Mouse (Mus musculus) neural tube, embryonic 10.5 days (tissue): ENCODE data around the gene Zfp583.
"Not testable (repeated sequence)": the region's sequence is repeated elsewhere in the genome, so short reads cannot be mapped to it uniquely, and the experiment has no call there.

Source experiments
- DNase-seq: peaks from one replicate; pipeline ENCODE4 v3.0.0-alpha.2; 2017; ENCODE audit warnings: low spot score; ENCODE audit errors: extremely low spot score

Zfp583 gene

DNA sequence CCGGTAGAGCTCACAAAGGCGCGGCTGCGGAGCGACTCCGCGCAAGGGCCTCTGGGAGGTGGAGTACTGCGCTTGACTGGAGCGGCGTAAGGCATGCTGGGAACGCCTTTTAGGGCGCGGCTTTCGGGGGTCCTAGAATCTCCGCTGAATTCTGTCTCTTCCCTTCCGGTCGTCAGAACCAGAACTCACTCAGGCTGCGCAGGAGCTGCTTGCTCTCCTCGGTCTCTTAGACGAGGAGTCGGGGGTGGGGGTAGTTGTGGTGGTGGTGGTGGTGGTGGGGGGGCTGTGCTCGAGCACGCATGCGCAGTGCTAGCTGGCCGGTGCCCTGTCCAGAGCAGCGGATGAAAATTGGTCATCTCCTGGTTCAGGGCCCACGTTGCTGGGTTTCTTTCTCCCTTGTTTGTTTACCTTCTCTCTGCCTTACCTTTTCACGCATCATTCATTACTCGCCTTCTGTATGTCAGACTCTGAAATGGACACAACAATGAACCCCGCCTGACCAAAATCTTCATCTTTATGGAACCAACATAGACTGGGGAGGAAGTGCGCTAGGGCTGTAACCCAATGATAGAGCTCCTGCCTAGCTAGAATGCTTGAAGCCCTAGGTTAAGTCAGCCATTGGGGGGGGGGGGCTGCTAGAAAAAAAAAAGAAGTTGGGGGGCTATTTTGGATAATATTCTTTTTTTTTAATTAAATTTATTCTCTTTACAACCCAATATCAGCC, at the start of gene Zfp583:
Zfp583 (minus strand) TSS at position 53 of the 724 bp plus-strand sequence.
- peak; percentile 82 for DNase-seq

DNA sequence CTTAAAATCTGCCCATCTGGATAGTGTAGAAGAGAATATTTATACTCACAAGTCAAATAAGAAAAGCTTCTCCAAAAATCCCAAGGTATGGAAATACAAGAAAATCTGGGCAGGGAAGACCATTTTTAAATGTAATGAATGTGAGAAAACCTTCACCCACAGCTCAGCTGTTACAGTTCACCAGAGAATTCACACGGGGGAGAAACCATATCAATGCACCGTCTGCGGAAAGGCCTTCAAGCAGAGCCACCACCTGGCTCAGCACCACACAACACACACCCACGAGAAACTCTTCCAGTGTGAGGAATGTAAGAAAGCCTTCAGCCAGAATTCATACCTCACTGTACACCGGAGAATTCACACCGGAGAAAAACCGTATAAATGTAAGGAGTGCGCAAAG, 47.4 kb upstream of the Zfp583 start:
- DNase-seq = no peak

DNA sequence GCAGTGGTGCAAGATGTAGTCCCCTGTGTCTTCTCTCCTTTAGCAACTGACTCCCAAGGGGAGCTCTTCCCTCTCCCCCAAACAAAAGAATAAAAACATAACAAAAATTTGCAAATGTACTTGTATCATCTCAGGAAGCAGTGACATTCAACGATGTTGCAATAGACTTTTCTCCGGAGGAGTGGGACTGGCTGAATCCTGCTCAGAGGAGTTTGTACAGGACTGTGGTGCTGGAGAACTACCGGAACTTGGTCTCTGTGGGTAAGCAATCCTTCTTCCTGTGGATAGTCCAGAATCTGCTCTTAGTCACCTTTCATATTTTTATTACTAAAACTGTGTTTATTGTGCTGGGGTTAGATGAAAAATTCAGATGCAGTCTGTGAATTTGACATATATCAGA, 41.9 kb upstream of the Zfp583 start:
- DNase-seq = no peak

DNA sequence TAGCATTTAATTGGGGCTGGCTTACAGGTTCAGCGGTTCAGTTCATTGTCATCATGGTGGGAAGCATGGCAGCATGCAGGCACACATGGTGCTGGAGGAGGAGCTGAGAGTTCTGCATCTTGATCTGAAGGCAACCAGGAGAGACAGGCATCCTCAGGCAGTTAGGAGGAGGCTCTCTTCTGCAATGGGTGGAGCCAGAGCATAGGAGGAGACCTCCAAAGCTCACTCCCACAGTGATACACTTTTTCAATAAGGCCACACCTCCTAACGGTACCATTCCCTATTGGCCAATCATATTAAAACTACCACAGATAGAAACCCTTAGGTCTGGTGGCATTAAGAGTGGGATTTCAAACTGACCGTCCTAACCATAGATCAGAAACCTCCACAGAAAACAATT, 38.4 kb upstream of the Zfp583 start:
- DNase-seq = no peak

DNA sequence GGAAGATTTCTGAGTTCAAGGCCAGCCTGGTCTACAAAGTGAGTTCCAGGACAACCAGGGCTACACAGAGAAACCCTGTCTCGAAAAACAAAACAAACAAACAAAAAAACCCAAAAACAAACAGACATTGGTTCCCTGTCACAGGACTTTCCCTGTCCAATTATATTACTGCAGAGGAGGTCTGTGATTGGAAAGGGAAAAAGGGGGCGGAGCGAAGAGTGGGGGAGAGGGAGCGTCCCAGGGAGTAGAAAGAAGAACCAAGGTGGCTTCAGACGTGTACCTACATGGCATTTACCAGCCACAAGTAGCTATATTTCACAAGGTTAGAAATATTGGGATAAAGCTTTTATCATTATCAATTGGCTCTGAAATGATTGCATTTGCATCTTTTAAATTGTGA, 37.1 kb upstream of the Zfp583 start:
- DNase-seq = not testable (repeated sequence)

DNA sequence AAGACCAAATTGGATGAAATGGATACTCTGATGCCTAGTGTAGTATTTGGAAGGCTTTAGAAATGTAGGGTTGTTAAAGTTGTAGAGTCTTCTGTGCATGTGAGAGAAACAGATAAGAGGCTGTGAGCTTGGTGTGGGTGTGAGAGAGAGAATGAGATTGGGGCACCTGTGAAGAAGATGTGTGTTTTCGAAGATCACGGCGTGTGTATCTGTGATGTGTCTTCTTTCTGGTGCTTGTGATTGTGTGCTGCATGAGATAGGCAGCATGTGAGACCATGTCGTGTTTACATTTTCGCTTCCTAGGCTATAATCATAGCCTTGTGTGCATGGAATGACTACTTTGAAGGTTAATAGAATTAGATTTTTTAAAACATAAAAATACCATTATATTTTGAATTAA, 36.1 kb upstream of the Zfp583 start:
- DNase-seq = no peak

DNA sequence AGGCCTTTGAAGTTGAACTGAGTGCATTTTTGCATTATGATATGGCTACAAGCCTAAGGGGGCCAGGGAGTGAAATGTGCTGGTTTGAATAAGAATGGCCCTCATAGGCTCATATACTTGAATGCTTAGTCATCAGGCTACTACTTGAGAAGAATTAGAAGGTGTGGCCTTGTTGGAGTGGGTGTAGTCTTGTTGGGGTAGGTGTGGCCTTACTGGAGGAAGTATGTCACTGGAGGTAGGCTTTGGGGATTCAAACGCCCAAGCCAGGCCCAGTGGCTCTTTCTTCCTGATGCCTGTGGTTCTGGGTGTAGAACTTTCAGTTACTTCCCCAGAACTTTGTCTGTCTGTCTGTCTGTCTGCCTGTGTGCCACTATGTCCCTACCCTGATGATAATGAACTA, 33.7 kb upstream of the Zfp583 start:
- no peak for DNase-seq

DNA sequence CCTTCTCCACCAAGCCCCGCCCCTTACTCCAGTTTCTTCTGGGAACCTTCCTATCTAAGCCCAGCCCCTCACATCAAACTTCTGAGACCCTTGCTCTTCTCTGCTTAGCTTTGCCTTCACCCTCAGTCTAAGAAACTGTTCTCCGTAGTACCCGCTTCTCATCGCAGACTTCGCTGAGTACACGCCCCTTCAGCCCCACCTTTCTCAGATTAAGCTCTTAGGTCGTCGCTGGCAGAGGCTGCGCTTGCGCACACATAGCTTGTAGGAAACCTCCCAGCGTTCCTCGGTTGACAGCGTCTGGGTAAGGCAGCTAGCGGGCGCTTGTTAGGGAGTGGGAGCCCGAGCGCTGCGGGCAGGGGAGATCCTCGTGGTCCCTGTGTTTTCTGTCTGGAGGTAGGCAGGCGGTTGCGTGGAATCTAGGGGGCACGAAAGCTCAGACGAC, 32.0 kb upstream of the Zfp583 start, which contains the start of gene Zfp78:
Zfp78 (plus strand) TSS at position 234 of the 442 bp plus-strand sequence.
- no peak for DNase-seq

DNA sequence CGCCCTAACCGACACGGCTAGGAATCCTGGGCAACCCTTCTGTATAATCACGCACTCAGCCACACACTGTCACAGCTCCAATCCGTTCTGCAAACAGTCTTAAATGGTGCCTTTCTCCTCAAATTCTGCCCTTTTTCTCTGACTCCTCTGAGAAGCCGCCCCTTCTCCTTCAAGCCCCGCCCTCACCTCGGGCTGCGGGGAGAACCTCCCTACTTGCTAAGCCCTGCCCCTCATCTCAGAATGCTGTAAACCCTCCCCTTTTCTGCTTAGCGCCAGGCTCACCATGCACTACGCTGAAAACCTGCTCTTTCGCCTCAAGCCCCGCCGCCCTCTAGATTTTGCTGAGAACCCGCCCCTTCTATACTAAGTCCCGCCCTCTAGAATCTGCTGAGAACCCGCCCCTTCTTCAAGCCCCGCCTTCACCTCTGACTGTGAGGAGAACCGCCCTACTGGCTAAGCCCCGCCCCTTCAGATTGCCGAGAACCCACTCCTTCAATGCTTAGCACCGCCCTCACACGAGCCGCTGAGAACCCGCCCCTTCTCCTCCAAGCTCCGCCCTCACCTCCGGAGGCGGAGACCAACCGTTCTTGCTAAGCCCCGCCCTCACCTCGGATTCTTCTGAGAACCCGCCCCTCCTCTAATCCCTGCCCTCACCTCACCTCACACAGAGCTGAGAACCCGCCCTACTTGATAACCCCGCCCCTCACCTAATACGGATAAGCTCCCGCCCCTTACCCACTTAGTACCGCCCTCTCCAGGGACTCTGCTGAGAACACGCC, 31.4 kb upstream of the Zfp583 start:
- peak; percentile 97 for DNase-seq

DNA sequence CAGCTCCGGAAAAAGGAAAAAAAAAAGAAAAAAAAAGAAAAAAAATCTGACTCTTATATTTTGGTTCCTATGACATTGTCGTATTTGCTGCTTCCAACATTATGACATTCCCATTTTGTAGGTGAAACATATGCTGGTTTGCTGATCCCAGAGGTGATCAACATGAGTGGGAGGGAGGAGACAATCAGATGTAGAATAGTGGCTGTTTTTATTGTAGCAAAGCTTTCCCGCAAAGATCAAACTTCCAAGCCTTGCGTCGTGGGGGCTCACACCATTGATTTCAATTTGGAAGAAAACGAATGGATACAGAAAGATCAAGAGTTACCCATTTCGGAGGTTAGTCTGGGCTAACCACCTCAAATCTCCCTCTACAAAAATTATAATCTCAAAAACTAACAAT, 30.7 kb upstream of the Zfp583 start:
- DNase-seq = no peak

DNA sequence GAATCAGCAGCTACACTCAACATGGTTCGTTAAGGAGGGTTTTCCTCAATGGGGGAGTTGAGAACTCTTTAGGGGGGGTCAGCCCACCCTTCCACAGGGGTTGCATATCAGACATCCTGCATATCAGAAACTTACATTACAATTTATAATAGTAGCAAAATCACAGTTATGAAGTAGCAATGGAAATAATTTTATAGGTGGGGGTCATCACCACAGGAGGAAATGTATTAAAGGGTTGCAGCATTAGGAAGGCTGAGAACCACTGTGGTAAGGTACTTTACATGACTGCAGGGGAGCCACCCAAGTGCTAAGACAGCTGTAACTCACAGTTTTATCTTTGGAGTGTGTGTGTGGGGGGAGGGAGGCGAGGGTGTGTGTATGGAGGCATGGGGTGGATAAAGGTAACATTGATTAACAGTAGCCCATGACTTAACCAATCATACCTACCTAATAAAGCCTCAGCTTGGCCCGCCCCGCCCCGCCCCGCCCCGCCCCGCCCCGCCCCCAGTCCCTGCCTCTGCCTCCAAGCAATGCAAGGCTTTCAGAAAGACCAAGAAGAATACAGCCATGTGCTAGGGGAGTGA, 29.5 kb upstream of the Zfp583 start:
- DNase-seq = no peak

DNA sequence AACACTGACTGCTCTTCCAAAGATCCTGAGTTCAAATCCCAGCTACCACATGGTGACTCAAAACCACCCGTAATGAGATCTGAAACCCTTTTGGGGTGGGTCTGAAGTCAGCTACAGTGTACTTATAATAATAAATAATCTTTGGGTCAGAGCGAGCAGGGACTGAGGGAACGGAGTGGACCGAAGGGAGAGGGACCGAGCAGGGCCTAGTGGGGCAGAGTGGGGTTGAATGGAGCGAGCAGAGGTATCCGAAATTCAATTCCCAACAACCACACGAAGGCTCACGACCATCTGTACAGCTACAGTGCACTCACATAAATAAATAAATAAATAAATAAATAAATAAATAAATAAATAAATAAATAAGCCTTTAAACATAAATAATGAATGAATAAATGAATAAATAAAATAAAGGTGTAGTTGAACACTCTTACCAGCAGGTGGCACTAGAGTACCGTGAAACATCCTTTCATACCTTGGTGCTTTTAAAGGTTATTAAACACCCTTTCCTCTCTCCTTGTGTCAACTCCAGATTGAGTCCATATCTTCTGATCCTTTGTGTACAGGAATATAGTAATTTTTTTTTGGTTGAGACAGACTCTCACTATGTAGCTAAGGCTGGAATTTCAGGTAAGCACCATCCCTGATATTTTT, 28.0 kb upstream of the Zfp583 start:
- DNase-seq = no peak

DNA sequence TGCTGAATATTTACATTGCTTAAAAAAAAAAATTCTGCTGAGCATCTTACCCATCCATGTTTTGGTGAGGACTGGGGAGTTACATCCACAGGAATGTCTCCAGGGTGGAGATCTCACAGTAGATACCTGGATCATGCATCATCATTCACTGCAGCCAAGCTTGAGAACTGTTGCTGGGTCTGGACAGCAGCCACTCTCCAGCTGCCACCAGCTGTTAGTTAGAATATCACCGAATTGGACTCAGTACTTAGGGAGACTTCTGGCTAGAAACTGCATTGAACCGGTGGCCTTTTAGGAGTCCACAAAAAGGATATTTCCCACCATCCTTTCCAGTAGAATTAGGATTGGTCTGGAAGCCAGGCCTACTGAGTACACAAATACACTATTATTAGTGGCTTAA, 27.0 kb upstream of the Zfp583 start:
- no peak for DNase-seq

DNA sequence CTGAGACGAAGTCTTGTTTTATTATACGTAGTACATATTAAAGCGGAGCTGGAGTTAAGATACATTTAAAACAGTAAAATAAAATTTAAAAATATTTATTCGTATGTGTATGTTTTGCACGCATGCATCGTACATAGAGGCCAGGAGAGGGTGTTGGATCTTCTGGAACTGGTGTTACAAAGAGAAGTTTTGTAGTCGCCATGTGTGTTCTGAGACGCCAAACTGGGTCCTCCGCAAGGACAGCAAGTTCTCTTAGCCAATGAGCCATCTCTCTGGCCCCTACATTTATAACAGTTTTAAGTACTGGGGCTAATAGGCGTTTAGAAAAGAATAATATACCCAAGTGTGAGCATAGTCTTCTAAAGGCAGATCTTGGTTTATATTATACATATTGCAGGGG, 13.0 kb upstream of the Zfp583 start:
- DNase-seq = no peak

DNA sequence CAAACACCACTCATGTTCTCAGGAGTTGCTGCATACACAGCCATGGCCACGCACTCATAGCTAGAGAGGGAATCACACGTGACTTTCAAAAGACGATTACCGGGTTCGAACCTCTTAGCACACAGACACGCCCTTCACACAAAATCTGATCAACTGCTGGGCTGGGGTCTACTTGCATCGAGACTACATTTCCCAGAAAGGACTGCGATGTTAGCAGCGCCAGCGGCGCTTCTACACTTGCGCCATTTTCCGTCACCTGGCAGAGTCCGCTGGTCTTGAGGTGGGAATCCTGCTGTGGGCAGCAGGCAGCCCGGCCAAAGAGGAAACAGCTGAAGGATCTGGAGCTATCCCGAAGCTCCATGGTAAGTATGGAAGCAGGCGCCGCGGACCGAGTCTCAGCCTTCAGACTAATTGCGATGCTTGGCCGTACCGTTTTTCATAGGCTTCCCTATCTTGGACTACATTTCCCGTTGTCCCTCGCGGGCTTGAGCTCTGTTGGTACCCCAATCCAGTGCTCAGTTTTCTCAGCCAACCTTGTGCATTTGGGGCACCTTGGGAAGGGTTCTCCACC, 12.5 kb upstream of the Zfp583 start, which contains the start of gene Gm3854:
Gm3854 (plus strand) TSS at position 259 of the 571 bp plus-strand sequence.
- DNase-seq = peak; percentile 80

DNA sequence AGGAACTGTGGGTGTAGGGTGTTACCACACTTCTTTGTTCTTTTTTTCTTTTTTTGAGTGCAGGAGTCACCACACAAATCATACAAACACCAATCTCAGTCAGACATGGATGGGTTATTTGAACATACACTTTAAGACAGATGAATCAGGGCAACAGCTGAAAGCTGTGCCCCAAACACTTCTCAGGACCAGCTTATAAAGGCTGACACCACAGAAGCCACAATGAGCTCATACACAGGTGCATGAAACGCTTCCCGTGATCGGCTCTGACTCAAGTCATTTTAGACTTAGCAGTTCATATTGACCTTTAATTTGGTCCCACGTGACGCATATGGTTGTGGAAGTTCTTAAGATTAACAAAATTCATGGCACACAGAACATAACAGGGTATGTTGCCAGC, 8.8 kb upstream of the Zfp583 start:
- DNase-seq = no peak

DNA sequence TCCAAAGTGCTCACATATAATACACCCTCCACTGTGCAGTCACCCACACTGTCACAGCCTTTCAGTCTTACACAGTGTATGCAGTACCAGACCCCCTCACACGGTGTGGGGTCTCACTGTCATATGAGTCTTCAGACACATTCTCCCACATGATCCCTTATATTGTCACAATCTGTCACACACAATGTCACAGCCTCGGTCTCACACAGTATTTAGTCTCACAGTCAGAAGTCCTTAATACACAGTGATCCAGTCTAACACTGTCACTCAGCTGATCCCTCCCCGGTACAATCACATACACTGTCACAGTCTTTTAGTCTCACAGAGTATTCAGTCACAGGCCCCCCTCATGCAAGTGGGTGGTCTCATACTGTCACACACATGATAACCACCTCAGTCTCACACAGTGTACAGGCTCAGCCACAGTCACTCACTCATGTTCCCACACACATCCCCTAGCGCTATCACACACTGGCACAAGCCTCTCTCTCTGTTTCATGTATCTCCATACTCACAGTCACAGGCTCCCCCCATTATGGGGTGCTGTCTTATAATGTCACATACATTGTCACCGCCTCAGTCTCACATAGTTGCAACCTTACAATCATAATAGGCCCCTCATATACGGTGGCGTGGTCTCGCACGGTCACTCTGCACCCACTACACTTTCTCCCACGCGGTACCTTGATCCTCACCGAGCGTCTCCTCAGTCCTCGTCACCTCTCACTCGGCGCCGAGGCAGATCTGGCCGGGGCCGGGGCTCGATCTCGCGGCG, 440 bp downstream of the Zfp583 start:
- no peak for DNase-seq

DNA sequence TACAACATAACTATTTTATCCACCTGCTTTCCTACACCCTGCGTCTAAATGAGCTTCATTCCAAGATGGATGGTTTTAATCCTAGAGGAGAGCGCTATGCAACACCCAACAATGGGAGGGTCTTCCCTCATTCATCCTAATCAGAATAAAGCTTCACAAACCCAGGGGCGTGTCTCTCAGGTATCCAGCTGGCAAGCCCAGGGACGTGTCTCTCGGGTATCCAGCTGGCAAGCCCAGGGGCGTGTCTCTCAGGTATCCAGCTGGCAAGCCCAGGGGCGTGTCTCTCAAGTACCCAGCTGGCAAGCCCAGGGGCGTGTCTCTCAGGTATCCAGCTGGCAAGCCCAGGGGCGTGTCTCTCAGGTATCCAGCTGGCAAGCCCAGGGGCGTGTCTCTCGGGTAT, 30.3 kb downstream of the Zfp583 start:
- not testable (repeated sequence) for DNase-seq

DNA sequence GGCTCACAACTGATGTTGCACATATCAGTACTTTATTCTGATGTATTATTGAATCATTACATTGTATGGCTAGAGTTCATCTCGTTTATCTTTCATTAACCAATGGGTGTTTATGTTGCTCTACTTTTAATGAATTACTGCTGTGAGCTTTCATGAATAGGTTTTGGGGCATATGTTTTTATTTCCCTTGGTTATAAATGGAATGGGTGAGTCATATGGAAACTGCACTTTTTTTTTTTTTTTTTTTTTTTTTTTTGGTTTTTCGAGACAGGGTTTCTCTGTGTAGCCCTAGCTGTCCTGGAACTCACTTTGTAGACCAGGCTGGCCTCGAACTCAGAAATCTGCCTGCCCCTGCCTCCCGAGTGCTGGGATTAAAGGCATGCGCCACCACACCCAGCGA, 40.0 kb downstream of the Zfp583 start:
- not testable (repeated sequence) for DNase-seq

DNA sequence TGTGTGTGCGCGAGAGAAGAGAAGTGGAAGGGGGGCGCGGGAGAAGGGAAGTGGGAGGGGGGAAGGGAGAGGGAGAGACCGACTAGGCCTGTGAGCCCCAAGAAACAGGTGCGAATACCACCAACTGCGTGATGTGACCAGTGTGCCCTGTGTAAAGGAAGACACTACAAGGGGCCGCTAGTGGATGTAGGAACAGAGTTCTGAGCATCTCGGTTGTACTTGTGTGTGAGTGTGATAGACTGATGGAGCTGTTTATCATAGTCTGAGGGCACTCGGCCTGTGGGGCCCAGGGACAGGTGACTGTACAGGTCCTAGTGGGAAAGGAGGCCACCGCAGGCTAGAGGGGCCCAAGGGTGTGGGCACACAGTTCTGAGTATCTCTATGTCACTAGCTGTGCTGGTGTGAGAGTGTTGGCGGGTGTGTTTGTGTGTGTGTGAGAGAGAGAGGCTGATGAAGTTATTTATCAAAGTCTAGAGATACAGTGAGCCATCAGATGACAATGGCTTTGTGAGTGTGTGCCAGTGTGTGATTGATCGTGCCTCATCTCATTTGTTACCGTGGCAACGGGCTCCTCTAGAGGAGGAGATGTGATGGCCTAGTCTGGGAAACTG, 44.1 kb downstream of the Zfp583 start:
- DNase-seq = peak; percentile 39
